Mouse (Mus musculus): ENCODE measurements around the gene Rint1.

The Rint1 gene

DNA sequence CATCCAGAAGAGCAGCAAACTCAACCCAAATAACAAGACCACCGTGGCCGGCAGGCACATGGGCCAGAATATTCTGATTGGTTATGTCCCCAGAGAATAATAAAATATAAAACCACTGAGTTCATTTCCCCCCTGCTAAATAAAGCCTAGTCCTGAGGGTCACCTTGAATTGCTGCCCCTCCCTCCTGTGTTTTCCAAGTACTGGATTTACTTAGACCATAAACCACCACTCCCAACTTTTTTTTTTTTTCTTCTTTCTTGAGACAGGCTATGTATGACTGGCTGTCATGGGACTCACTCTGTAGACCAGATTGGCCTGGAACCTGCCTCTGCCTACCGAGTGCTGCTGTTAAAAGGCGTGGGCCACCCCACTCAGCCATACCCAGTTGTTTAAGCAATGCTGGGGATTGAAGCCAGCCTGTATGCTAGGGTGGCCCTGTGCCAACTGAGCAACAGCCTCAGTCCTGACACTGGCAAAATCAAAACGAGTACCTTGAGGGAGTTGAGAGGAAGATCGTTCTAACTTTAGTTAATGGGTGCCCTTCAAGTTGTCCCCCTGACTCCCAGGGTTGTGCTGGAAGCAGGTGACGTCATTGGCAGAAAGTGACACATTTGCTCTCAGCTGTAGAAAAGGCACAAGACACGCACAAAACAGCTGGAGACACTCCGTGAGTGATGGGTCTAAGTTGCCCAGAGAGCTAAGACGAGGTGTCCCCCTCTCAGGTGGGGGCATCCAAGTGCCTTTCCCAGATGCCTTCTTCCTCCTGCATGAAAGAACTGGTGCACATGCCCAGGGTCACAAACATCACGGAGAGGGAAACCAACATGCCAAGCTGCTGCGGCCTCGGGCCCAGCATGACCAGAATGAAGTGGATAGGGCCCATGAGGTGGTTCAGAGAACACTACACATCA, 76.8 kb downstream of the Rint1 start:
- DNase-seq = no peak

- no peak for DNase-seq
These were observed 78.4 kb downstream of the Rint1 start for GRCm38 (mm10) chr5:23865941-23866340.
